Mouse (Mus musculus): Measurements from ENCODE around the gene Pdlim3. TPM values are rescaled to one million over a fixed set of nuclear protein-coding genes. Genes with fewer than 3 reads are reported as not detected.

Pdlim3 gene
- polyA plus RNA-seq, 1 experiment from 2014 or later: 14.0 TPM

Other genes with a start within 250 kb of the Pdlim3 start
- gene Ccdc110, start 49.2 kb downstream of the Pdlim3 start, polyA plus RNA-seq (2016; fragmentation: Nextera tagmentation; extraction: Ambion mirVana): 0.08 and 0.13 TPM in 2 replicates
- 3.5 and 3.7 TPM in 2 replicates for gene 1700029J07Rik, start 89.8 kb downstream of the Pdlim3 start, polyA plus RNA-seq (2016; fragmentation: Nextera tagmentation; extraction: Ambion mirVana)
- gene Ufsp2, start 90.1 kb downstream of the Pdlim3 start, polyA plus RNA-seq (2016; fragmentation: Nextera tagmentation; extraction: Ambion mirVana): 56.5 and 61.5 TPM in 2 replicates
- 0.45 and 0.56 TPM in 2 replicates for gene Lrp2bp, start 113.8 kb downstream of the Pdlim3 start, polyA plus RNA-seq (2016; fragmentation: Nextera tagmentation; extraction: Ambion mirVana)
- gene Ankrd37, start 120.2 kb downstream of the Pdlim3 start, polyA plus RNA-seq (2016; fragmentation: Nextera tagmentation; extraction: Ambion mirVana): 17.2 and 20.6 TPM in 2 replicates

All from forebrain, embryonic 12.5 days (tissue).